Mouse (Mus musculus) embryonic fibroblast, embryonic 13.5 days (primary cell): ENCODE results near the gene Nsmce1.

Source experiments
- CTCF ChIP-seq: IDR thresholded peaks from 2 replicates; pipeline ENCODE4 v1.5.1; 2011; ENCODE audit warnings: mild to moderate bottlenecking, control low read depth, low read length, moderate library complexity, borderline replicate concordance; ENCODE audit not compliant: insufficient read depth
- POLR2A ChIP-seq: IDR thresholded peaks from 2 replicates; pipeline ENCODE4 v1.6.1; 2011; ENCODE audit warnings: low read depth, mild to moderate bottlenecking, control low read depth, low read length, moderate library complexity

DNA sequence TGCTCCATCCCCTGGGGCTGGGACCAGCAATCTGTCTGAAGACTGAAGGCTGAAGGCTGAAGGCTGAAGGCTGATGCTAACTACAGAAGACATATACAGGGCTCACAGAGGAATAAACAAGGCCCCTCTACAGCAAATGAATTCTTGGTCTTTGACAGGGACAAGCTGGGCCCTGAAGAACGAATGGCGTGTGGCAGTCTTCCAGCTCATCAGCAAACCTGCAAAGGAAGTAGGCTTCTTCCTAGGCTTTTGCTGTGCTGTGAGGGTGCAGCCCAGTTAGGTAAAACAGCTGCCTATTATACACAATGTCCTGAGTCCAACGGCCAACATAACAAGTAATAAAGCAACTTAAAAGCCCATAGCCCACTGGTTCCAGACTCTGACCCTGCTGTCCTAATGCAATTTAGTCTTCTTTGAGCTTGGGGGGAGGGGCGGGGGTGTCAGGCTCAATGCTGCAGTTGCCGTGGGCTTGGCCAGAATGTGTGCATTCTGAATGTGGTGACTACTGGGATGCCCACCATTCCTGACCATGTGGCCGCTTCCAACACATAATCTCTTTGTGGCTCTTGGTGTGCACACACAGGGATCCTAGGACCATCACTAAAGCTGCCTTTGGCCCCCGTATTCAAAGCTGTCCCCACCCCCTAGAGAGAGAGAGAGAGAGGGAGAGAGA is 61.1 kb downstream of the Nsmce1 start:
- TF ChIP-seq CTCF (no peak), POLR2A (no peak)
